Mouse (Mus musculus) stomach, embryonic 15.5 days (tissue): ENCODE measurements at regions not wholly inside any gene's neighbourhood (a gene's known extent, or its start where the extent isn't known, plus 50 kb on each side); places are given as distances from the start of the nearest gene placed in this dataset.

Experiments
- ATAC-seq: fragments of 200-750 bp; cut with Nextera tagmentation; 2 replicates; pipeline ENCODE4 v1.8.0; 2017; ENCODE audit warnings: low read depth, moderate number of reproducible peaks, moderate TSS enrichment; ENCODE audit not compliant: insufficient read depth, low FRiP score
- H3K27ac ChIP-seq: fragments of 300-500 bp; sonication (generic); 2 replicates; pipeline ENCODE4 v1.5.1; 2015; ENCODE audit warnings: mild to moderate bottlenecking, inconsistent platforms
- H3K27me3 ChIP-seq: fragments of 300-500 bp; sonication (generic); replicated peaks from 2 replicates; pipeline ENCODE4 v1.6.1; 2015; ENCODE audit warnings: inconsistent platforms
- H3K36me3 ChIP-seq: fragments of 300-500 bp; sonication (generic); 2 replicates; pipeline ENCODE4 v1.6.1; 2015; ENCODE audit warnings: inconsistent platforms
- H3K4me1 ChIP-seq: fragments of 300-500 bp; sonication (generic); 2 replicates; pipeline ENCODE4 v1.6.1; 2015; ENCODE audit warnings: inconsistent platforms
- H3K4me2 ChIP-seq: fragments of 300-500 bp; sonication (generic); 2 replicates; pipeline ENCODE4 v1.6.1; 2015; ENCODE audit warnings: mild to moderate bottlenecking, inconsistent platforms
- H3K4me3 ChIP-seq: fragments of 300-500 bp; sonication (generic); replicated peaks from 2 replicates; pipeline ENCODE4 v1.5.1; 2015; ENCODE audit warnings: inconsistent platforms
- H3K9ac ChIP-seq: fragments of 300-500 bp; sonication (generic); 2 replicates; pipeline ENCODE4 v1.6.1; 2015; ENCODE audit warnings: inconsistent platforms
- H3K9me3 ChIP-seq: fragments of 300-500 bp; sonication (generic); 2 replicates; pipeline ENCODE4 v1.6.1; 2016; ENCODE audit warnings: inconsistent platforms
- WGBS: fragments of 180-500 bp; shearing (Covaris S2); methylation state at CpG from one replicate; pipeline ENCODE4 v1.1.7; 2015; 5-methylcytosine and 5-hydroxymethylcytosine counted together

GRCm38 (mm10) chr14:120607801-120608200, 129.6 kb downstream of the Rap2a start:
- WGBS, result 87% methylated on average over 3 of the region's 3 CpGs
- H3K4me2 ChIP-seq, result no peak overlapping the region
- no peaks in the 10 kb centered on the region for H3K9me3 ChIP-seq
- H3K27me3 ChIP-seq, result no peaks in the 10 kb centered on the region
- H3K36me3 ChIP-seq, result no peaks in the 10 kb centered on the region
- no peak overlapping the region for H3K27ac ChIP-seq
- no peaks in the 10 kb centered on the region for H3K4me1 ChIP-seq
- ATAC-seq, result no peak
- H3K4me3 ChIP-seq, result no peak overlapping the region
- no peak overlapping the region for H3K9ac ChIP-seq

GRCm38 (mm10) chr14:120611311-120611710, 133.1 kb downstream of the Rap2a start:
- no peak overlapping the region for H3K4me3 ChIP-seq
- H3K36me3 ChIP-seq, result no peaks in the 10 kb centered on the region
- no peaks in the 10 kb centered on the region for H3K27me3 ChIP-seq
- H3K9ac ChIP-seq, result no peak overlapping the region
- no peak overlapping the region for H3K4me2 ChIP-seq
- no peaks in the 10 kb centered on the region for H3K4me1 ChIP-seq
- ATAC-seq, result no peak
- 88% methylated on average over 1 of the region's 1 CpGs for WGBS
- no peaks in the 10 kb centered on the region for H3K9me3 ChIP-seq
- no peak overlapping the region for H3K27ac ChIP-seq

- H3K4me2 ChIP-seq, result no peak overlapping the region
- WGBS, result 54% methylated on average over 9 of the region's 9 CpGs
- H3K4me3 ChIP-seq, result no peak overlapping the region
- ATAC-seq, result no peak
- no peak overlapping the region for H3K27ac ChIP-seq
- H3K27me3 ChIP-seq, result no peaks in the 10 kb centered on the region
- no peaks in the 10 kb centered on the region for H3K4me1 ChIP-seq
- no peak overlapping the region for H3K9ac ChIP-seq
- H3K9me3 ChIP-seq, result no peaks in the 10 kb centered on the region
- H3K36me3 ChIP-seq, result no peaks in the 10 kb centered on the region
Observed at GRCm38 (mm10) chr14:120626223-120626935, 148.1 kb downstream of the Rap2a start.

GRCm38 (mm10) chr14:120626936-120627277, 148.7 kb downstream of the Rap2a start:
- ATAC-seq, result no peak
- no peak overlapping the region for H3K4me3 ChIP-seq
- no peak overlapping the region for H3K4me2 ChIP-seq
- H3K27me3 ChIP-seq, result no peaks in the 10 kb centered on the region
- no peaks in the 10 kb centered on the region for H3K9me3 ChIP-seq
- no peaks in the 10 kb centered on the region for H3K36me3 ChIP-seq
- H3K27ac ChIP-seq, result no peak overlapping the region
- 57% methylated on average over 4 of the region's 4 CpGs for WGBS
- no peaks in the 10 kb centered on the region for H3K4me1 ChIP-seq
- no peak overlapping the region for H3K9ac ChIP-seq

- Histone ChIP-seq H3K9ac (no peak overlapping the region), H3K36me3 (no peaks in the 10 kb centered on the region), H3K4me1 (no peaks in the 10 kb centered on the region), H3K27me3 (no peaks in the 10 kb centered on the region), H3K4me2 (no peak overlapping the region), H3K27ac (no peak overlapping the region), H3K4me3 (no peak overlapping the region), H3K9me3 (no peaks in the 10 kb centered on the region)
- no peak for ATAC-seq
- WGBS, result 89% methylated on average over 5 of the region's 5 CpGs
Observed at GRCm38 (mm10) chr14:120632771-120633170, 154.5 kb downstream of the Rap2a start.

- Histone ChIP-seq H3K4me3 (no peak overlapping the region), H3K27ac (no peak overlapping the region), H3K36me3 (no peaks in the 10 kb centered on the region), H3K4me1 (no peaks in the 10 kb centered on the region), H3K27me3 (no peaks in the 10 kb centered on the region), H3K9ac (no peak overlapping the region), H3K4me2 (no peak overlapping the region), H3K9me3 (no peaks in the 10 kb centered on the region)
- WGBS, result 88% methylated on average over 6 of the region's 6 CpGs
- no peak for ATAC-seq
Observed at GRCm38 (mm10) chr14:120636726-120637400, 158.6 kb downstream of the Rap2a start.

GRCm38 (mm10) chr14:120637486-120638125, 159.4 kb downstream of the Rap2a start:
- Histone ChIP-seq H3K9ac (no peak overlapping the region), H3K27ac (no peak overlapping the region), H3K4me2 (no peak overlapping the region), H3K36me3 (no peaks in the 10 kb centered on the region), H3K27me3 (no peaks in the 10 kb centered on the region), H3K9me3 (no peaks in the 10 kb centered on the region), H3K4me3 (no peak overlapping the region), H3K4me1 (no peaks in the 10 kb centered on the region)
- no peak for ATAC-seq
- WGBS, result 54% methylated on average over 13 of the region's 13 CpGs

- WGBS, result 88% methylated on average over 5 of the region's 5 CpGs
- Histone ChIP-seq H3K4me2 (no peak overlapping the region), H3K36me3 (no peaks in the 10 kb centered on the region), H3K27me3 (no peaks in the 10 kb centered on the region), H3K27ac (no peak overlapping the region), H3K4me1 (no peaks in the 10 kb centered on the region), H3K9me3 (no peaks in the 10 kb centered on the region), H3K9ac (no peak overlapping the region), H3K4me3 (no peak overlapping the region)
- no peak for ATAC-seq
Observed at GRCm38 (mm10) chr14:120642591-120642990, 164.3 kb downstream of the Rap2a start.

GRCm38 (mm10) chr14:120652034-120652433, 173.8 kb downstream of the Rap2a start:
- H3K9ac ChIP-seq, result no peak overlapping the region
- H3K4me2 ChIP-seq, result no peak overlapping the region
- WGBS, result 82% methylated on average over 7 of the region's 7 CpGs
- H3K27ac ChIP-seq, result no peak overlapping the region
- H3K4me1 ChIP-seq, result no peaks in the 10 kb centered on the region
- H3K4me3 ChIP-seq, result no peak overlapping the region
- H3K9me3 ChIP-seq, result no peaks in the 10 kb centered on the region
- no peaks in the 10 kb centered on the region for H3K27me3 ChIP-seq
- no peaks in the 10 kb centered on the region for H3K36me3 ChIP-seq
- no peak for ATAC-seq

- no peaks in the 10 kb centered on the region for H3K27me3 ChIP-seq
- peak; percentile 56; the same call in 1 of the 2 replicates for ATAC-seq
- H3K4me2 ChIP-seq, result no peak overlapping the region
- no peaks in the 10 kb centered on the region for H3K9me3 ChIP-seq
- H3K36me3 ChIP-seq, result no peaks in the 10 kb centered on the region
- no peak overlapping the region for H3K4me3 ChIP-seq
- no peak overlapping the region for H3K27ac ChIP-seq
- no peak overlapping the region for H3K9ac ChIP-seq
- 39% methylated on average over 6 of the region's 6 CpGs for WGBS
- no peaks in the 10 kb centered on the region for H3K4me1 ChIP-seq
Observed at GRCm38 (mm10) chr14:120660321-120660781, 182.1 kb downstream of the Rap2a start.

GRCm38 (mm10) chr14:120661111-120661510, 182.9 kb downstream of the Rap2a start:
- 73% methylated on average over 5 of the region's 5 CpGs for WGBS
- no peak overlapping the region for H3K4me2 ChIP-seq

GRCm38 (mm10) chr14:120669665-120670064, 191.4 kb downstream of the Rap2a start:
- Histone ChIP-seq H3K36me3 (no peaks in the 10 kb centered on the region), H3K9me3 (no peaks in the 10 kb centered on the region), H3K4me2 (no peak overlapping the region), H3K9ac (no peak overlapping the region), H3K4me1 (no peaks in the 10 kb centered on the region), H3K4me3 (no peak overlapping the region), H3K27ac (no peak overlapping the region), H3K27me3 (no peaks in the 10 kb centered on the region)
- WGBS, result 74% methylated on average over 5 of the region's 5 CpGs
- no peak for ATAC-seq

More at GRCm38 (mm10) chr14:120661111-120661510, 182.9 kb downstream of the Rap2a start:
- Histone ChIP-seq H3K9me3 (no peaks in the 10 kb centered on the region), H3K9ac (no peak overlapping the region), H3K27me3 (no peaks in the 10 kb centered on the region), H3K4me1 (no peaks in the 10 kb centered on the region), H3K27ac (no peak overlapping the region), H3K36me3 (no peaks in the 10 kb centered on the region), H3K4me3 (no peak overlapping the region)
- ATAC-seq, result no peak
